Mouse (Mus musculus): ENCODE results near the gene Plek.

- TF ChIP-seq TAL1 (IDR thresholded peaks at IDR 0.05; ENCODE audit: low read length) (no peak), GATA1 (IDR thresholded peaks at IDR 0.05; ENCODE audit: low read length) (no peak)
Observed at GRCm38 (mm10) chr11:16956115-16956862, 95.9 kb downstream of the Plek start.
